Mouse (Mus musculus): Measurements from ENCODE around the gene Tmem274. TPM values are rescaled to one million over a fixed set of nuclear protein-coding genes. Genes with fewer than 3 reads are reported as not detected.
A peak's percentile ranks its signal among the peaks of the same experiment; 100 is the strongest.

Tmem274 gene
- total RNA-seq, 1 experiment from 2014 or later = not detected

- ATAC-seq (replicated peaks in 1 of 2; ENCODE audit: insufficient read depth in 1 of 2, low FRiP score in 2 of 2, low TSS enrichment in 1 of 2, low read depth in 1 of 2, poor library complexity in 2 of 2, severe bottlenecking in 2 of 2) = peak in 1 of 2 experiments; percentile 23; a peak in 1 of 4 replicates
Measured at GRCm38 (mm10) chr4:149461579-149462304, 15.4 kb upstream of the Tmem274 start.

DNA sequence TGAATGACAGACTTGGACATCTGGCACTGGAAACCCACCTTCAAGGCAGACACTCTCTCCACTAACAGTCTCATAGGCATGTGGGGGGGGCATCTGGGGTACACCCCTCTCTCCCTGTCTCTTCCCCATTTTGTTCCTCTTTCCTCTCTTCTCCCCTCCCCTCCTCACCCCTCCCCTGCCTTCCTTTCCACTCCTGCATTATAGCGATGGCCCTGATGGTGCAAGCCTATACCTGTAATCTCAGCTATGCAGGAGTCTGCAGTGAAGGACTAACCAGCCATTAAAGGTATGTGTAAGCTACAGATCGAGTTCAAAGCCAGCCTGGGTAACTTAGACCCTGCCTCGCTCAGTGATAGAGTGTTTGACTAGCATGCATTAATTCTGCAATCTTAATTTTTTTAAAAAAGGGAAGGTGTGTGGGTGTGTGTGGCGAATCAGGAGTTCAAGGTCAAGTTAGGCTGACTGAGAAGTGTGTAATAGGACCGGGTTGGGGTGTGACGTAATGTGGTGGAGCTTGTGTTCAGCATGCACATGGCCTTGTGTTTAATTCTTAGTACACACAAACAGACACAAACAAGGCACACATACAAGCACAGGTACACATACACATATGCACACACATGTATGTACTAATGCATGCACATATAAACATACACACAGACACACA is 14.7 kb upstream of the Tmem274 start:
- peak in 1 of 2 experiments; percentile 36; a peak in 1 of 4 replicates for ATAC-seq (replicated peaks in 1 of 2; ENCODE audit: insufficient read depth in 1 of 2, low FRiP score in 2 of 2, low TSS enrichment in 1 of 2, low read depth in 1 of 2, poor library complexity in 2 of 2, severe bottlenecking in 2 of 2)

DNA sequence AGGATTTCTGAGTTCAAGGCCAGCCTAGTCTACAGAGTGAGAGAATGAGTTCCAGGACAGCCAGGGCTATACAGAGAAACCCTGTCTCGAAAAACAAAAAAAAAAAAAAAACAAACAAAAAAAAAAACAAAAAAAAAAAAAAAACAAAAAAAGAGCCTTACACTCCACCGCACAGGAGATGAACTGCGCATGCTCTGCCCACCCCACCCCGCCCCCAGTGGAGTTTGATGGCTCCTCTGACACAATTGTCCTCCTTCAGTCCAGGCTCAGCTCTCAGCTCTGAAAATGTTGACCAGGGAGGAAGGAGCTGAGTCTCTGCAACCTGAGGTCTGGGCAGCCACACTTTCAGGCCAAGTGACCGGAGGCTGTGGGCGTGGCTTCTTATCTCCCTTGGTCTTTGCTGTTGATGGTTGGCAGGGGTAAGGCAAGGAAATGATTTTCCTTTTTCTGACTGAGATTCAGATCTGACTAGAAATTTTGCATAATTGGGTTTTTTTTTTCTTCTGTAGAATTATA is 13.7 kb upstream of the Tmem274 start:
- ATAC-seq (replicated peaks in 1 of 2; ENCODE audit: insufficient read depth in 1 of 2, low FRiP score in 2 of 2, low TSS enrichment in 1 of 2, low read depth in 1 of 2, poor library complexity in 2 of 2, severe bottlenecking in 2 of 2) = no peak

- ATAC-seq (replicated peaks in 1 of 2; ENCODE audit: insufficient read depth in 1 of 2, low FRiP score in 2 of 2, low TSS enrichment in 1 of 2, low read depth in 1 of 2, poor library complexity in 2 of 2, severe bottlenecking in 2 of 2) = no peak
Measured at GRCm38 (mm10) chr4:149469557-149469956, 7.6 kb upstream of the Tmem274 start.

DNA sequence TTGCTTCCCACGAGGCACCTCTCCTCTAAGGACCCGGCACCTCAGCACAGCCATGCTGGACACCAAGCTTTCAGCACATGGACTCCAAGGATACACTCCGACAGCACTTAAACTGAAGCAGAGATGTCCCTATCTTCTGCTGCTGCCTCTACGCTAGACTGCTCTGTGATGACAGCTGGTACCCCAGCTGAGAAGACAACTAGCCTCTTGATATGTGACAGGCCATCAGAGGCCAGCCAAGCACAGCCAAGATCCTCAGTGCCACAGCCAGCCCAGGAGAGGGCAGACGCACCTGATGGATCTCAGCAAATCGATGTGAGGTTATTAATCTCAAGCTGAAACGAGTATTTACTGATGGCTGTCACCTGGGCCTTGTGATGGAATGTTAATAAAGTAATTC is 2.1 kb upstream of the Tmem274 start:
- ATAC-seq (replicated peaks in 1 of 2; ENCODE audit: insufficient read depth in 1 of 2, low FRiP score in 2 of 2, low TSS enrichment in 1 of 2, low read depth in 1 of 2, poor library complexity in 2 of 2, severe bottlenecking in 2 of 2) = no peak

DNA sequence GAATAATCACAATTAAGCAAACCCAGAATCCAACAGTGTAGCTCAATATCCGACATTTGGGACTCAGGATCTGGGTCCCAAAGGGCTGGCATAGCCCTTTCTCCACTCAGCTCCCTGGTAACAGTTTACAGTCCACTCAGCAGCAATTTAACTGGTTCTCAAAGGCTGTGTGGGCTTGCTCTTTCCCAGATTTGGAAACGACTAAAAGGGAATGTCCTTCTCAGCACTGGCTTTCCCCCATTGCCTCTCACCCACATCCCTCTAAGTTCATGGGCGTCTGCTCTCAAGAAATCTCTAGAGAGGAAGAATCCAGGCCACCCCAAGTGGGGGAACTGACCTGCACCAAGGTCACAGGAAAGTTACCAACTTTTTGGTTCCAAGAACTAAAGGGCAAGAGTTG is 7.4 kb downstream of the Tmem274 start:
- no peak for ATAC-seq (replicated peaks in 1 of 2; ENCODE audit: insufficient read depth in 1 of 2, low FRiP score in 2 of 2, low TSS enrichment in 1 of 2, low read depth in 1 of 2, poor library complexity in 2 of 2, severe bottlenecking in 2 of 2)

- peak; percentile 97 to 99 for ATAC-seq (replicated peaks in 1 of 2; ENCODE audit: insufficient read depth in 1 of 2, low FRiP score in 2 of 2, low TSS enrichment in 1 of 2, low read depth in 1 of 2, poor library complexity in 2 of 2, severe bottlenecking in 2 of 2)
Measured at GRCm38 (mm10) chr4:149485053-149485824, 8.1 kb downstream of the Tmem274 start, which contains the start of the genes Nmnat1 and Lzic. Nmnat1 (minus strand) TSS chr4:149485202. Lzic (plus strand) TSS chr4:149485229.

GRCm38 (mm10) chr4:149485825-149486206 is 8.6 kb downstream of the Tmem274 start:
- peak; percentile 22 to 35; a peak in 2 of 4 replicates for ATAC-seq (replicated peaks in 1 of 2; ENCODE audit: insufficient read depth in 1 of 2, low FRiP score in 2 of 2, low TSS enrichment in 1 of 2, low read depth in 1 of 2, poor library complexity in 2 of 2, severe bottlenecking in 2 of 2)

DNA sequence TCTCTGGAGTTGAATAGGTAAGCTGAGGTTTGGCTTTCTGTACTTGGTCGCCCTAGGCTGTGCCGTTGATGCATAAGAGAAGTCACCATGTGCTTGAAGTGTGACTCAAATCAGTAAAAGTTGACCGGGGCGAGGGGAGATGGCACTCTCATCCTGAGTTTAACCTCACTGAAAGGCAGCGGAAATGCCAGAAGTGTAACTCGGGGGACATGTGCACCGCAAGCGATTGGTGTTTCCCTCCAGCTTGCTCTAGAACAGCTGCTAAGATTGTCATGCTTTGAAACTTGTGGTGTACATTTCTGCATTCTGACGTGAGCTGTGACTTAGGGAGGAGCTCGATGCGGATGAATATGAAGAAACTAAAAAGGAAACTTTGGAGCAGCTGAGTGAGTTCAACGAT is 10.6 kb downstream of the Tmem274 start:
- no peak for ATAC-seq (replicated peaks in 1 of 2; ENCODE audit: insufficient read depth in 1 of 2, low FRiP score in 2 of 2, low TSS enrichment in 1 of 2, low read depth in 1 of 2, poor library complexity in 2 of 2, severe bottlenecking in 2 of 2)

DNA sequence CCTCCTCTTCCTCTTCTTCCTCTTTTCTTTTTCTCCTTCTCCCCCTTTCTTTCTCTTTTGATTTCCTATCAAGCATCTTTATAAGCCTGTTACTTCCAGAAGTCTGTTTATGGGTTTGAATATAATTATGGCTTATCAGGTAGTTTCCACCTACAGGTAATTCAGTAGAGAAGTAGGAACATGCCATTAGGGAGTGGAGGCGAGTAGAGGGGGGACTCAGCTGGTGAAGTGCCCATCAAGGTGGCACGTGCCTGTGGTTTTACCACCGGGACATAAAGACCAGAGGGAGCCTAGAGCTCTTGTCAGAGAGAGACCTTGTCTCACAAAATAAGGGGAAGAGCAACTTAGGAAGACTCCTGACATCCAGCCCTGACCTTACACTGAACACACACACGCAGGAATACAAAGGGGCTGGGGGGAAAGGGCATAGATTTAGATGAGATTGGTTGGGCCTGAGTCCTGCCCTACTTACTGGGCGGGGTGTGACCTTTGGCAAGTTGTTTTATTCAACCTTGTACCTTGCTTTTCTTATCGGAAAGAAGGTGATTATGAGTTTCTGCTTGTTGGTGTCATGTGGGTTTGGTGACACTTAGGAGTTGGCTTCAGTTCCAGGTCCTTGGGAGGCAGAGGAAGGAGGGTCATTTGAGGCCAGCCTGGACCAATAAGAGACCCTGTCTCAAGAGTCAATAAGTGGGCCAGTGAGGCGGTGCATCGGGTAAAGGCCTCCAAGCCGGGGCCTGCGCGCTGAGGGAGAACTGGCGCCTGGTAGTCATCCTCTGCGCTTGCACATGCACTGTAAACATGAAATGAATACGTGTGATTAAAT is 12.4 kb downstream of the Tmem274 start:
- no peak for ATAC-seq (replicated peaks in 1 of 2; ENCODE audit: insufficient read depth in 1 of 2, low FRiP score in 2 of 2, low TSS enrichment in 1 of 2, low read depth in 1 of 2, poor library complexity in 2 of 2, severe bottlenecking in 2 of 2)

DNA sequence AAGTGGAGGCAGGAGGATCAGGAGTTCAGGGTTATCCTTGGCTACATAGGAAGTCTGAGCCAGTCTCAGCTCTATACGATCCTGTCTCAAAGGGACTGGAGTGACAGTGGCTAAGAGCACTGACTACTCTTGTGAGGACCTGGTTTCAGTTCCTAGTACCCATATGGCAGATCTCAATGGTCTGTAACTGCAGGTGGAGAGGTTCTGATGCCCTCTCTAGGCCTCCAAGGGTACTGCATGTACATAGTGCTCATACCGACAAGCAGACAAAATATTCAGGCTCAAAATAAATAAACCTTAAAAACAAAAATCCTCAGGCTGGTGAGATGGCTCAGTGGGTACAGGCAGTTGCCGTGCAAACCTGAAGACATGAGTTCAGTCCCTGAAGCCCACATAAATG is 14.0 kb downstream of the Tmem274 start:
- no peak for ATAC-seq (replicated peaks in 1 of 2; ENCODE audit: insufficient read depth in 1 of 2, low FRiP score in 2 of 2, low TSS enrichment in 1 of 2, low read depth in 1 of 2, poor library complexity in 2 of 2, severe bottlenecking in 2 of 2)

DNA sequence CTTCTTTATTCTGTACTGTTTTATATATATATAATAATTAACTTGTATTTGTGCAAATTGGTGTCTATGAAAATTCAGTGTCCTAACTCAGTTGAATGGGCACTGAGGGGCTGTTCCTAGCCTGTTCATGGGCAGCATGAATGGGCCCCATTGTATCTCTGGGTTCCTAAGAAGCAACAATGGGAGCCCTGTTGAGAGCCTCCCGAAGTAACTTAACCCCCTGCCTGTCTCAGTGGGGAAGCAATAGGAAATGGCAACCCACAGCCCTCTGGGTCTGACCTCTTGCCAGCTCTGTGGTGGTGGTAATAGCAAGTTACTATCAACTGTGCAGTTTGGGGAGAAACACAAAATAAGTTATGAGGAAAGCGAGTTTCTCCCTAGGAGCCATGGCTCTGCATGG is 19.4 kb downstream of the Tmem274 start:
- ATAC-seq (replicated peaks in 1 of 2; ENCODE audit: insufficient read depth in 1 of 2, low FRiP score in 2 of 2, low TSS enrichment in 1 of 2, low read depth in 1 of 2, poor library complexity in 2 of 2, severe bottlenecking in 2 of 2) = 0 out of 4 replicates have a peak, but pooled peaks of 1 of the 2 experiments have one; percentile 17

GRCm38 (mm10) chr4:149498901-149499300 is 21.7 kb downstream of the Tmem274 start:
- no peak for ATAC-seq (replicated peaks in 1 of 2; ENCODE audit: insufficient read depth in 1 of 2, low FRiP score in 2 of 2, low TSS enrichment in 1 of 2, low read depth in 1 of 2, poor library complexity in 2 of 2, severe bottlenecking in 2 of 2)

DNA sequence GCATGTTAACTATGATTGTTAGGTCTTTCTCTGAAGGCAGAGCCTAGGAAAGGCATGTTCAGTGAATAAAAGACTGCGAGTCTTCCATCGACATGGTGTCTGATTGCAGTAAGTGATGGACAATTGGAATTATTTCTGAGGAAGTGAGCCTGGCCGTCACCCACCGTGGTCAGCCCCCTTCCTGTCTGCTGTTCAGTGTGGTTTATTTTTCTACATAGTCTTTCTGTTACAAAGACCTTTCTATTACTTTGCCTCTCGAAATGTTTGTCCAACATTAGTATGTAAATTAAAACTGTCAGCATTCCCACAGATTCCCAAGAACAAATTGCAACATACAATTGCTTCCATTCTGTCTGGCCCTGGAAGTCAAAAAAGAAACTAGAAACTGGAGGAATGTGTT is 22.6 kb downstream of the Tmem274 start:
- ATAC-seq (replicated peaks in 1 of 2; ENCODE audit: insufficient read depth in 1 of 2, low FRiP score in 2 of 2, low TSS enrichment in 1 of 2, low read depth in 1 of 2, poor library complexity in 2 of 2, severe bottlenecking in 2 of 2) = no peak

DNA sequence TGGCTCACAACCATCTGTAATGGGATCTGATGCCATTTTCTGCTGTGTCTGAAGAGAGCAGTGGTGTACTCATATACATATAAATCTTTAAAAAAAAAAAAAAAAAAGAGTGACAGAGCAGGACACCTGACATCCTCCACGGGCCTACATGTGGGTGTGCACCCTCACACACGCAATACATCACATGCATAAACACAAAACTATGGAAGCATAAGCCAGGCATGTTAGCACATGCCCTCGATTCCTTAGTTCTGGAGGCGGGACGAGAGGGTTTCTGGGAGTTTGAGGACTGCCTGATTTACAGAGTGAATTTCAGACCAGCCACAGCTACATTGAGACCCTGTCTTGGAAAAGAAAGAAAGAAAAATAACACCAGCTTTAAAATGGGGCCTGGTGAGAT is 27.2 kb downstream of the Tmem274 start:
- ATAC-seq (replicated peaks in 1 of 2; ENCODE audit: insufficient read depth in 1 of 2, low FRiP score in 2 of 2, low TSS enrichment in 1 of 2, low read depth in 1 of 2, poor library complexity in 2 of 2, severe bottlenecking in 2 of 2) = no peak

- peak in 1 of 2 experiments; percentile 14; a peak in 2 of 4 replicates for ATAC-seq (replicated peaks in 1 of 2; ENCODE audit: insufficient read depth in 1 of 2, low FRiP score in 2 of 2, low TSS enrichment in 1 of 2, low read depth in 1 of 2, poor library complexity in 2 of 2, severe bottlenecking in 2 of 2)
Measured at GRCm38 (mm10) chr4:149504858-149505257, 27.7 kb downstream of the Tmem274 start.

Data from hematopoietic stem cell, adult 5-6 weeks (primary cell).